Mouse (Mus musculus) midbrain, embryonic 11.5 days (tissue): Measurements from ENCODE around the gene Sostdc1. TPM values are rescaled to one million over a fixed set of nuclear protein-coding genes. Genes with fewer than 3 reads are reported as not detected.

Experiments used
- ATAC-seq: fragments of 200-750 bp; cut with Nextera tagmentation; 2 replicates; pipeline ENCODE4 v1.8.0; 2017; ENCODE audit warnings: moderate TSS enrichment, moderate library complexity; ENCODE audit not compliant: low FRiP score
- DNase-seq: peaks from one replicate; pipeline ENCODE4 v3.0.0; 2015; ENCODE audit warnings: low spot score; ENCODE audit errors: missing footprints
- H3K27ac ChIP-seq: fragments of 300-500 bp; sonication (generic); 2 replicates; pipeline ENCODE4 v1.5.1; 2014; ENCODE audit warnings: low read depth, low read length
- H3K27me3 ChIP-seq: fragments of 300-500 bp; sonication (generic); 2 replicates; pipeline ENCODE4 v1.6.1; 2014; ENCODE audit warnings: mild to moderate bottlenecking, low read length, moderate library complexity, mixed read lengths; ENCODE audit not compliant: control insufficient read depth, insufficient read depth
- H3K36me3 ChIP-seq: fragments of 300-500 bp; sonication (generic); 2 replicates; pipeline ENCODE4 v1.6.1; 2014; ENCODE audit warnings: mild to moderate bottlenecking, low read length, moderate library complexity, mixed read lengths; ENCODE audit not compliant: control insufficient read depth, insufficient read depth
- H3K4me1 ChIP-seq: fragments of 300-500 bp; sonication (generic); 2 replicates; pipeline ENCODE4 v1.6.1; 2014; ENCODE audit warnings: low read length; ENCODE audit not compliant: control insufficient read depth, insufficient read depth
- H3K4me2 ChIP-seq: fragments of 300-500 bp; sonication (generic); 2 replicates; pipeline ENCODE4 v1.6.1; 2014; ENCODE audit warnings: mild to moderate bottlenecking, moderate library complexity
- H3K4me3 ChIP-seq: fragments of 300-500 bp; sonication (generic); 2 replicates; pipeline ENCODE4 v1.5.1; 2014; ENCODE audit warnings: low read depth, low read length
- H3K9ac ChIP-seq: fragments of 300-500 bp; sonication (generic); 2 replicates; pipeline ENCODE4 v1.6.1; 2014; ENCODE audit warnings: low read length
- H3K9me3 ChIP-seq: fragments of 300-500 bp; sonication (generic); 2 replicates; pipeline ENCODE4 v1.6.1; 2016; ENCODE audit warnings: low read length; ENCODE audit not compliant: control insufficient read depth
- WGBS: fragments of 180-500 bp; shearing (Covaris S2); extraction: QIAGEN DNeasy Blood & Tissue Kit; methylation state at CpG from one replicate; pipeline ENCODE4 v1.1.7; 2014; 5-methylcytosine and 5-hydroxymethylcytosine counted together
- polyA plus RNA-seq: library from polyadenylated mRNA; unstranded; fragments of >200 nt; fragmentation: Nextera tagmentation; extraction: Ambion mirVana; gene quantifications from 2 replicates; pipeline ENCODE4 v1.2.1, GENCODE M21; 2014

The Sostdc1 gene
- polyA plus RNA-seq: 6.4 and 6.6 TPM in 2 replicates

DNA sequence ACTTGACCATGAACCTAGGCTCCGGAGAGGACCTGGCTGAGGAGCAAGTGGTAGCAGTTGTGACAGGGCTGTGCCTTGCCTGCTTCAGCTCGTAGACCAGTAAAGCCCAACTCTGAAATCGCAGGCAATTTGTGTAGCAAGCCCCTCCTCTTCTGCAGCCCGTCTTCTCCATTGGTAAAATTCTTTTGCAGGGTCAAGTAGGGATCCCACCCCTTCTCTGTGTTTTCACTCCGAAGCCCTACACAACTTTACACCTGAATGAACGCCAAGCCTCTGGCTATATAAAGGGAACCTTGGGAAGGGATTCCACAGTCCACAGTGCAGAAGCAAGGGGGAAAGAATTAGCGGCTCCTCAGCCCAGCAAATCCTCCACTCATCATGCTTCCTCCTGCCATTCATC, at the start of gene Sostdc1:
Gene Sostdc1, plus strand, starts transcription at position 224 of the 400 bp plus-strand sequence.
- H3K9ac ChIP-seq: no peak within 1 kb of the TSS
- 10% methylated on average over 7 of the region's 7 CpGs for WGBS
- no peak within 1 kb of the TSS for H3K4me3 ChIP-seq
- no peak within 1 kb of the TSS for H3K27ac ChIP-seq
- no peaks in the 10 kb centered on the region for H3K4me1 ChIP-seq
- H3K27me3 ChIP-seq: no peaks in the 10 kb centered on the region
- peak within 1 kb of the TSS; percentile 24; the same call in 1 of the 2 replicates for H3K4me2 ChIP-seq
- peak; percentile 89 for DNase-seq
- no peaks in the 10 kb centered on the region for H3K36me3 ChIP-seq
- ATAC-seq: no peak
- no peaks in the 10 kb centered on the region for H3K9me3 ChIP-seq

DNA sequence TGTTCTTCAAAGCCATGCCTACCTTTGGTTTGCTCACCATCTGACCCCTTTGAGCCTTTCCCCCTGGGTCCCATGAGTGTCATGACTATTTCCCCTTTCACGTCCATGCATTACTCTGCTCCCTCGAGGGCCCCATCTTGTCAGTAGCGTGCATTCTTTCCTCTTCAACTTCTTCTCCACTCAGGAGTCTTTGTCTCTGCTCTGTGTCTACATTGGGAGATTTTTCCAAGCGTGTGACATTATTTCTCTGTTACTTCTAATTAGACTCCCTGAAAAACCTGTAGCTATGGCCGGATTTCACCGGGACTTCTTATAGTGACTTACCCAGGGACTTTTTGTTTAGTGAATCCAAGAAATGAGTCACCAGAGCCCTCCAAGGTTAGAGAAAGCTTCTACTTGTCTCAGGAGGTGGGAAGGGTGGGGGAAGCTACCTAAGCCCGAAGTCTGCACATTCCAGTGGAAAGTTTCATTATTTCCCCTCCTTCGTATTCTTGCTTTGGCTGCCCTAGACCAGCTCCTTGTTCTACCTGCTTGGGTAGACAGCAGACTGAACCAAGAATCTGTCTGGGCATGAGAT, 46.2 kb upstream of the Sostdc1 start:
- no peak for ATAC-seq
- DNase-seq: no peak
- H3K9ac ChIP-seq: no peak overlapping the region
- H3K4me3 ChIP-seq: no peak overlapping the region
- no peaks in the 10 kb centered on the region for H3K27me3 ChIP-seq
- 88% methylated on average over 8 of the region's 8 CpGs for WGBS
- H3K9me3 ChIP-seq: no peaks in the 10 kb centered on the region
- no peaks in the 10 kb centered on the region for H3K36me3 ChIP-seq
- no peak overlapping the region for H3K4me2 ChIP-seq
- no peak overlapping the region for H3K27ac ChIP-seq
- H3K4me1 ChIP-seq: no peaks in the 10 kb centered on the region

DNA sequence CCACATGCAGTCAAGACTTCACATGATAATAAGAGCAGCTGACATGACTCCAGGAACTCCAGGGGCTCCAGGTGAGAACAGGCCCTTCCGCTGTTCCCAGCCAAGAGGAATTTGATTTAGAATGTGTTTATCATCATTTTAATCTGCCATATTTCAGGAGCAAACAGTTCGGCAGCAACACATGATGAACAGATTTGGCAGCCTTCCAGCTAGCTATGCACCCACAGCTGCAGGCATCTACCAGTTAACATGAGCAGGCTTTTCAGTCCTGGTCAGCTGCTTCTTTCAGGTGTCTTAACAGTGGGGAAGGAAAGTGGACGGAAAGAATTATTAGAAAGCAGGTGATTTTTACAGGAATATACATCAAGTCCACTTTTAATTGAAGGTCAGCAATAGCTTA, 39.1 kb upstream of the Sostdc1 start:
- H3K27me3 ChIP-seq: no peaks in the 10 kb centered on the region
- no peak overlapping the region for H3K4me2 ChIP-seq
- H3K4me1 ChIP-seq: no peaks in the 10 kb centered on the region
- no peaks in the 10 kb centered on the region for H3K9me3 ChIP-seq
- DNase-seq: no peak
- H3K4me3 ChIP-seq: no peak overlapping the region
- 88% methylated on average over 3 of the region's 3 CpGs for WGBS
- no peak overlapping the region for H3K27ac ChIP-seq
- ATAC-seq: no peak
- H3K9ac ChIP-seq: no peak overlapping the region
- H3K36me3 ChIP-seq: no peaks in the 10 kb centered on the region

DNA sequence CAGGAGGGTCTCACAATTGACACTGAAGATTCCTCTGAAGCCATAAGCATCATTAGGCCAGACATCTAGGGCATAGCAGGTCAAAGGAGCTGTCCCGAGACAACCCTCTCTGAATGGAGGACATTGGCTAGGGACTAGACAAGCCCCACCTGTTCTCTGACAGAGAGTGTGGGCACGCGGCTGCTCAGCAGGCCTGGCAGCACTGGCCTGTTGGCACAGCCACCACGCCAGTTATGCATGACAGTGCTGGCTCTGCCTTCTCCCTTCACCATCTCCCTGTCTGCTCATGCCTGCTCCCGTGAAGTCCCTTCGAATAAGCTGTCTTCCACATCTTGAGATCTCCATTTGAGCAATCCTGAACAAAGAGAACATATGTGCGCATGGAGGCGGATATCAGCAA, 24.3 kb upstream of the Sostdc1 start:
- Histone ChIP-seq H3K27me3 (no peaks in the 10 kb centered on the region), H3K9ac (no peak overlapping the region), H3K4me1 (no peaks in the 10 kb centered on the region), H3K4me3 (no peak overlapping the region), H3K36me3 (no peaks in the 10 kb centered on the region), H3K4me2 (no peak overlapping the region), H3K9me3 (no peaks in the 10 kb centered on the region), H3K27ac (no peak overlapping the region)
- ATAC-seq: no peak
- WGBS: 84% methylated on average over 8 of the region's 8 CpGs
- no peak for DNase-seq

DNA sequence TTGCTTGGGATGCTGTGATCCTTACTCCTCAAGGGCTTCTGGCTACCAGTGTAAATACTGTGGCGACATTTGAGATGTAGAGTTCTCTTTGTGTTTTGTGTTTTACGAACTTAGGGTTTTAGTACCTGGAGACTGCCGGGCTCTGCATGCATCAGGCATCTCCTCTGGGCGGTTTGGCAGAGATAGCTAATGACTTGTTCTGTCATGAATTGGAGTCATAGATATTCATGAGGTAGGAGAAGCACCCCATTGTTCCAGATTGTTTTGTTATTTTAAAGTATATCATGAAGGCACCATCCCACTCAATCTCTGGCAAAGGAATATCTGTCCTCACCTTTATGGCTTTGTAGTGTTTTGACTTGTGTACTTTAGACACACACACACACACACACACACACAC, 23.5 kb upstream of the Sostdc1 start:
- Histone ChIP-seq H3K4me2 (no peak overlapping the region), H3K4me3 (no peak overlapping the region), H3K27me3 (no peaks in the 10 kb centered on the region), H3K9ac (no peak overlapping the region), H3K9me3 (no peaks in the 10 kb centered on the region), H3K4me1 (no peaks in the 10 kb centered on the region), H3K27ac (no peak overlapping the region), H3K36me3 (no peaks in the 10 kb centered on the region)
- DNase-seq (no peak), ATAC-seq (no peak)
- 90% methylated on average over 4 of the region's 4 CpGs for WGBS

DNA sequence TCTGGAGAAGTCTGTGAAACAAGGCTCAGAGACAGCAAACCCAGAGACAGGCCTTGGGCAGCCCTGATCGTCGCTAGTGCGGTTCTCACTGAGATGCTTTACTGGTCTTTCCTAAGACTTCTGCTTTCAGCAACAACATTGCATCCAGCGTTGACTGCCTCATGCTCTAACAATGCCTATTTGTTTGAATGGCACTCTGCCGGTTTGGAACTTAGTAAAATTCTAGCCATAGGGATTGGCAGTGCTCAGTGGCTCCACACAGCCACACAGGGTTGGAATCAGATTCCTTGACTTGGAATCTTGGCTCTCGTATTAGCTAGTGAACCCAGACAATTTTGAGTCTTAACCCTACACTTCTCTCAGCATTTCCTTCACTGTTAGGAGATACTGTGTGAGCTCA, 22.6 kb upstream of the Sostdc1 start:
- Histone ChIP-seq H3K4me3 (no peak overlapping the region), H3K27me3 (no peaks in the 10 kb centered on the region)
- WGBS: 86% methylated on average over 6 of the region's 6 CpGs

DNA sequence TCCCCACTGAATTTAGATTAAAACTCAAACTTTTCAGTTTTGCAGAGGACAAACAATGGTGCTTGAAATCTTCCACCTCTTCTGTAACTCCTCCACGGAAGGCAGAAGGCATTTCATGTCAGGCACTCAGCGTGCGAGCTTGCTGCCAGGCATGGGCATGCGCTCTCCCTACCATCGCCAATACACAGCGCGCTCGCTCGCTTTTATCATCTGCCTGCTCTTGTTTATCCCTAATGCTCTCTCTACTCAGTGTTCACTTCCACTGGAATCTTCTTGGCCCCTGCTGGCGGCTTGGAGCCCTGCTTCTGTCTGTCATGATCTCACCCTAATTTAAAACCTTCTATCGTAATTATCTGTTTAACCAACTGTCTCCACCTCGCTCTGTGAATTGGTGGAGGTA, 11.6 kb upstream of the Sostdc1 start:
- 88% methylated on average over 12 of the region's 12 CpGs for whole genome bisulfite sequencing
- no peak overlapping the region for H3K4me3 ChIP-seq
- H3K27ac ChIP-seq: no peak overlapping the region
- H3K9ac ChIP-seq: no peak overlapping the region
- H3K4me1 ChIP-seq: no peaks in the 10 kb centered on the region
- no peaks in the 10 kb centered on the region for H3K36me3 ChIP-seq
- no peaks in the 10 kb centered on the region for H3K27me3 ChIP-seq
- DNase-seq (no peak), ATAC-seq (no peak)
- H3K9me3 ChIP-seq: no peaks in the 10 kb centered on the region
- no peak overlapping the region for H3K4me2 ChIP-seq

More for the DNA sequence above, 22.6 kb upstream of the Sostdc1 start:
- Histone ChIP-seq H3K9me3 (no peaks in the 10 kb centered on the region), H3K36me3 (no peaks in the 10 kb centered on the region), H3K4me2 (no peak overlapping the region), H3K27ac (no peak overlapping the region), H3K9ac (no peak overlapping the region), H3K4me1 (no peaks in the 10 kb centered on the region)
- DNase-seq (no peak), ATAC-seq (no peak)

DNA sequence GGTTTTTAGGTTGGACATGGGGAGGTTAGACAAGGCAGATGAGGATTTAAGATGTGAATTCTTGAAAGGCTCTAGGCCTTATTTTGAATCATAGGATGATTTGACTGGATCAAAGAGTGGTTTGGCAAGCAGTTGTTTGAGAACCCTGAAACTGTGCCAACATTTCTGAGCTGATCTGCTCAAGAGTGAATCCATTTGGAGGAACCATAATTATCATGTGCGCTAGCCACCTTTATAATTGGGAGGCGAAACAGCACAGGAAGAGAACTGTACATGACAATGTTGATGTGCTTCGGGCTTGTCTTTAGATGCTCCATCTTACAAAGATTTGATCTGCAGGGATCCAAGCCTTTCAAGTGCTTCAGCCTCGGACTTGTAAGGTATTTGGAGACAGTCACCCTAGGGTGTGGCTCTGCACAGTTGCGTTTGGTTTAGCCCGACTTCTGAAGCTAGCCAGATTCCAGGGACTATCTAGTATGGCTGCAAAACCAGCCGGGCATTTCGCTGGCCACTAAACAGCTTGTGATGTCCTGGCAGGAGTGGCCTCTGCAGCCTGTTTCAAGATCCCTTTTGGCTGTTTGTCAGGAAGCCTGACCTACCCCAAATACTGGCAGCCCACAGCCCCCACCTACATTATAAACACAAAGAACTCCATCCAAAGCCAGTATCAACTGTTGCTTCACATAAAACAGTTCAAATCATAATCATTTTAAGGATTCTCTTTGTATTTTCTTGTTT, 10.9 kb upstream of the Sostdc1 start:
- Histone ChIP-seq H3K9ac (no peak overlapping the region), H3K27ac (no peak overlapping the region), H3K9me3 (no peaks in the 10 kb centered on the region), H3K4me1 (no peaks in the 10 kb centered on the region), H3K4me2 (no peak overlapping the region), H3K36me3 (no peaks in the 10 kb centered on the region), H3K27me3 (no peaks in the 10 kb centered on the region), H3K4me3 (no peak overlapping the region)
- WGBS: 84% methylated on average over 8 of the region's 8 CpGs
- DNase-seq: no peak
- ATAC-seq: no peak

DNA sequence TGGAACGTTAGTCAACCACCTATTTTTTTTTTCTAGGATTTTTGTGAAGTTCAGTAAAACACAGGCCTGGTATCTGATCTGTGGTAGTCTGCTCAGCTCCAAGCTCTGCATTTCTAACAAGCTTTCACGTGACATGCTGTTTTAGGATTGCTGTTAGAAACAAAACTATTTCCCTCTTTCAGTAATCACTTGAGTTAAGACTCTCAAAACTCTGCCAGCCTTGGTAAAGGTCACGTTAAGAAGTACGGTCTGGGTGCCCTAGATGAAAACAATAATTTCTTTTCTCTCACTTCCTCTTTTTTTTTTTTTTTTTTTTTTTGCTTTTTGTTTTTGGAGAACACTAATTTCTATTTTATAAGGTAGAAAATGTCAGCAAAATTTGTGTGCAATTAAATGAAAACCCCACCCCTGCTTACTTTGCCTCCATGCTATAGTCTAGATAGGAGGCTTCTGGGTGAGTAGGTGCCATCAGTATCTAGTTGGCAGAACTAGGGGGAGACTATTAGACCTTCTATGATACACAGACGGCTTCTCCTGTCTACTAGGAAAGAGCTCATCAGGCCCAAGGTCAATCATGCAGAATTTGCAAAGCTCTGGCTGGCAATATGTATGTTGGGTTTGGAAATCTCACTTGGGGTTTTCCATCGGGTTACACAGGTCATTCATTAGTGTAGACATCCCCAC, 5.1 kb upstream of the Sostdc1 start:
- Histone ChIP-seq H3K4me1 (no peaks in the 10 kb centered on the region), H3K9ac (no peak overlapping the region), H3K36me3 (no peaks in the 10 kb centered on the region), H3K4me3 (no peak overlapping the region), H3K9me3 (no peaks in the 10 kb centered on the region), H3K27me3 (no peaks in the 10 kb centered on the region), H3K4me2 (no peak overlapping the region), H3K27ac (no peak overlapping the region)
- ATAC-seq (no peak), DNase-seq (no peak)
- WGBS: 86% methylated on average over 6 of the region's 6 CpGs
